Mouse (Mus musculus) G1E (cell line): ENCODE data around the gene Bco1.

Experiments
- CTCF ChIP-seq: IDR thresholded peaks from 2 replicates; pipeline ENCODE4 v1.5.1; 2012; ENCODE audit warnings: low read depth, low read length, inconsistent platforms, mixed read lengths
- GATA1 ChIP-seq: IDR thresholded peaks from 2 replicates; pipeline ENCODE4 v1.6.1; 2012; ENCODE audit warnings: borderline replicate concordance, low read length, inconsistent platforms, mixed read lengths

- no peak for TF ChIP-seq CTCF
- TF ChIP-seq GATA1, result no peak
Measured at GRCm38 (mm10) chr8:117173690-117174089, 78.0 kb downstream of the Bco1 start.
